Mouse (Mus musculus) stomach, postnatal 0 days (tissue): Measurements from ENCODE around the gene Clec1b.

Experiments used
- CTCF ChIP-seq: IDR thresholded peaks from 2 replicates; pipeline ENCODE4 v1.5.1; 2016; ENCODE audit warnings: antibody characterized with exemption, low read depth, mild to moderate bottlenecking, moderate library complexity
- EP300 ChIP-seq: optimal IDR thresholded peaks from 2 replicates; pipeline ENCODE3; 2016; ENCODE audit warnings: antibody characterized with exemption

- TF ChIP-seq CTCF, result no peak
- no peak for TF ChIP-seq EP300
Measured at GRCm38 (mm10) chr6:129436025-129436424, 38.9 kb downstream of the Clec1b start.
